Mouse (Mus musculus): ENCODE results near the gene Sirpb1a. TPM values are rescaled to one million over a fixed set of nuclear protein-coding genes. Genes with fewer than 3 reads are reported as not detected.
"Not testable (repeated sequence)": the region's sequence is repeated elsewhere in the genome, so short reads cannot be mapped to it uniquely, and the experiment has no call there.

The Sirpb1a gene
- polyA plus RNA-seq (2016; fragmentation: Nextera tagmentation; extraction: Ambion mirVana): not detected in 2 replicates

DNA sequence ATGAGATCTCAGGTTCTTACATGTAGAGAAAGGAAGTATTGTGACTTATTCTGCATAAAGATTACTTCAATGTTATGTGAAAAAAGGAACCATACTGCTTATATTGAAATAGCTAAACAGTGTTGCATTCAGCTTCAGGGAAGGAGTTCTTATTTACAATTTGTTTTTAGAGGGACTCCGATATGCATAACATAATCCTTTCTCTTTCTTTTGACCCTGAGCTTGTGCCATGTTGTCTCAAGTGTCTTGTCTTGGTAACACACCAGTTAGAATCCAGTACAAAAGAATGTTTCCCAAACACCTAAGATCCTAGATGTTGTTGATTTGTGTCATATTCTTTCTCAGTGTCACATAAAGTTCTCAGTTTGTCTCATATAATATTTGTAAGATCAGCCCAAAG, at the start of gene Sirpb1a:
Sirpb1a (minus strand) TSS at position 74 of the 400 bp plus-strand sequence.
- not testable (repeated sequence) for H3K27ac ChIP-seq; H3K9me3 ChIP-seq; H3K9ac ChIP-seq; H3K4me2 ChIP-seq (replicated peaks); H3K4me3 ChIP-seq; H3K4me1 ChIP-seq; H3K36me3 ChIP-seq; ATAC-seq (ENCODE audit: insufficient number of reproducible peaks, insufficient read depth, low FRiP score, low TSS enrichment); H3K27me3 ChIP-seq
- whole genome bisulfite sequencing: 92% methylated on average over 1 of the region's 1 CpGs

- H3K4me3 ChIP-seq; H3K27ac ChIP-seq; H3K4me2 ChIP-seq (replicated peaks); ATAC-seq (ENCODE audit: insufficient number of reproducible peaks, insufficient read depth, low FRiP score, low TSS enrichment); H3K36me3 ChIP-seq; H3K9ac ChIP-seq; H3K9me3 ChIP-seq; H3K27me3 ChIP-seq; H3K4me1 ChIP-seq: not testable (repeated sequence)
- WGBS: 92% methylated on average over 1 of the region's 2 CpGs
Measured at GRCm38 (mm10) chr3:15474831-15475230, 48.5 kb upstream of the Sirpb1a start.

GRCm38 (mm10) chr3:15470158-15470557, 43.8 kb upstream of the Sirpb1a start:
- not testable (repeated sequence) for H3K4me2 ChIP-seq (replicated peaks); H3K4me3 ChIP-seq; H3K27me3 ChIP-seq; H3K27ac ChIP-seq; H3K9ac ChIP-seq; H3K4me1 ChIP-seq; H3K9me3 ChIP-seq; H3K36me3 ChIP-seq; ATAC-seq (ENCODE audit: insufficient number of reproducible peaks, insufficient read depth, low FRiP score, low TSS enrichment)
- 83% methylated on average over 1 of the region's 3 CpGs for WGBS

DNA sequence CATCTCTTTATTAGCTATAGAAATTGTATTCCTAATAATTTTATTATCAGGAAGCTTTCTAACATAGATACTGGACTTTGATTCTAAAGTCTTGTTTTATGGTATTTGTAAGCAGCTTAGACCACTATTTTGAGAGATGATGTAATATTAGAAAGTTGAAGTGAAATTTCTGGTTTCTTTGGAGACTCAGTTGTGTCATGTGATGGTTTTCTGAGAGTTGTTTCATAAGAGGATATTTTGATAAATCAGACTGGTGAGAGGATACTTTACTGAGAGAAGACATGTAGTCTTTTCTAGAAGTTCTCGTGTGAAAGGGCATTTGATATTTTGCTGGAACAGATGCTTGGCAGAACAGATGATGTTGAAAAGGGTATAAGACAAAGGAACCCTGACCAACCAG, 17.6 kb upstream of the Sirpb1a start:
- H3K4me2 ChIP-seq (replicated peaks); H3K9ac ChIP-seq; H3K27me3 ChIP-seq; H3K4me3 ChIP-seq; H3K4me1 ChIP-seq; H3K27ac ChIP-seq; ATAC-seq (ENCODE audit: insufficient number of reproducible peaks, insufficient read depth, low FRiP score, low TSS enrichment); H3K9me3 ChIP-seq; H3K36me3 ChIP-seq: not testable (repeated sequence)
- 82% methylated on average over 1 of the region's 1 CpGs for WGBS

DNA sequence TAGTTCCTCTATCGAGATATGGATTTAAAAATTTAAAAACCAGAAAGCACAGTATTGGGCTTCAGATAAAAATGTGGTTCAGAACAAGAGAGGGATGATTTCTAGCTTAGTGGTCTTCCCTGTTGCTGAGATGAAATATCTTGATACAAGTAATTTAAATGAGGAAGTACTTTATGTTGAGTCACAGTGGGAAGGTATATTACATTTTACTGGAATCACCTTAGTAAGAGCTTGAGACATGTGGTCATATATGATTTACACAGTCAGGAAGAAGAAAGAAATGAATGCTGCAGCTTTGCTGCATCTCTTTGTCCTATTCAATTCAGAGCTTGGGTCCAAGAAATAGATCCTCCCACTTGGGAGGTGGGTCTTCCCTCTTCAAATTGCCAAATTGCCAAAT, 13.5 kb upstream of the Sirpb1a start:
- WGBS: 64% methylated on average over 1 of the region's 1 CpGs
- ATAC-seq (ENCODE audit: insufficient number of reproducible peaks, insufficient read depth, low FRiP score, low TSS enrichment); H3K27me3 ChIP-seq; H3K9me3 ChIP-seq; H3K4me1 ChIP-seq; H3K4me3 ChIP-seq; H3K4me2 ChIP-seq (replicated peaks); H3K9ac ChIP-seq; H3K27ac ChIP-seq; H3K36me3 ChIP-seq: not testable (repeated sequence)

DNA sequence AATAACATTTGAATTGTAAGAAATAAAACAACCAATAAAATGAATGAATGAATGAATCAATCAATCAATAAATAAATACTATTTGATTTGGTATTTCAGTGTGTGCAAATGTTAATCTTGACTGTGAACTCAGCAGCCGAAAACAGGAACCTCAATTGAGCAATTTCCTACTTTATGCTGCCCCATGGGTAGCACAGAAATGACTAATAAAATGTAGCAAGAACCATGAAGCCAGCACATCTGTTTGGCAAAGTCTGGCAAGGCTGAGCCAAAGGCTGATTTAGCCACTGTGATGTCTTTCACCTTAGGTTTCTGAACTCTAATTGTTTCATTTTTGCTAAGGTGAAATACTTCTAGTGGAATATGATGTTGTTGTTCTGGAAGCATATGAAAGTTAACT, 1.6 kb upstream of the Sirpb1a start:
- Histone ChIP-seq H3K4me2 (replicated peaks) (no peak overlapping the region), H3K27ac (no peak overlapping the region), H3K4me1 (no peaks in the 10 kb centered on the region), H3K27me3 (no peaks in the 10 kb centered on the region), H3K36me3 (no peaks in the 10 kb centered on the region), H3K4me3 (no peak overlapping the region), H3K9me3 (no peaks in the 10 kb centered on the region), H3K9ac (no peak overlapping the region)
- ATAC-seq (ENCODE audit: insufficient number of reproducible peaks, insufficient read depth, low FRiP score, low TSS enrichment): no peak
- 71% methylated on average over 1 of the region's 1 CpGs for WGBS

- H3K36me3 ChIP-seq; ATAC-seq (ENCODE audit: insufficient number of reproducible peaks, insufficient read depth, low FRiP score, low TSS enrichment); H3K9ac ChIP-seq; H3K9me3 ChIP-seq; H3K4me2 ChIP-seq (replicated peaks); H3K4me3 ChIP-seq; H3K4me1 ChIP-seq; H3K27me3 ChIP-seq; H3K27ac ChIP-seq: not testable (repeated sequence)
- 72% methylated on average over 3 of the region's 3 CpGs for WGBS
Measured at GRCm38 (mm10) chr3:15355690-15356089, 70.6 kb downstream of the Sirpb1a start.

DNA sequence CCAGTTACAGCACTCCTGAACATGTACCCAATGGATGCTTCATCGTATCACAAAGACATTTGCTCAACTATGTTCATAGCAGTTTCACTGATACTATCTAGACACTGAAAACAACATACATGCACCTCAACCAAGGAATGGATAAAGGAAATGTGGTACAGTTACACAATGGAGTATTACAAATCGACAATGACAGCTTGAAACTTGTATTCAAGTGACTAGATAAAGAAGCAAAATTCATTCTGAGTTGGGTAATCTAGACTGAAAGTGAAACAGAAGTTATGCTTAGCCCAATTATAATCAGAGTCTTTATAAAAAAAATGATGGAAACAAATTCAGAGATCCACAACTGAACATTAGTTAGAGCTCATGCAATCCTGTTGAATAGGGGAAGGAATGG, 76.0 kb downstream of the Sirpb1a start:
- H3K4me2 ChIP-seq (replicated peaks); H3K27me3 ChIP-seq; H3K4me3 ChIP-seq; H3K4me1 ChIP-seq; H3K36me3 ChIP-seq; H3K9me3 ChIP-seq; H3K27ac ChIP-seq; ATAC-seq (ENCODE audit: insufficient number of reproducible peaks, insufficient read depth, low FRiP score, low TSS enrichment); H3K9ac ChIP-seq: not testable (repeated sequence)
- WGBS: 98% methylated on average over 1 of the region's 2 CpGs

DNA sequence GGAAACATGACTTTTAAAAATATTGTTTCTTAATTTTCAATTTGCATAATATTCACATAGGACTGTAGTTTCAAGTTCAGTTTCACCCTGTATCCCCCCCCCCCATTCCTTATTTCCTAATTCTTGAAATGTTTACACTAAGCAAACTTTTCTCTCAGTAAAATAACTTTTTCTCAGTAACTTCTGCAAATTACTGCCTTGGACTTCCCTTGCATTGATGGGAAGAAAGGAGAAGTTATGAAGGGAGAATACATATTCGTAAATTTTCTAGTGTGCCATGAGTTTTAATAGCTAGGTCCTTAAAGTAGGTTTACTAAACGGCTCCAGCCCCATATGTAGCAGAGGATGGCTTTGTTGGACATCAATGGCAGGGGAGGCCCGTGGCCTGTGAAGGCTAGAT, 80.7 kb downstream of the Sirpb1a start:
- H3K4me2 ChIP-seq (replicated peaks); H3K9ac ChIP-seq; ATAC-seq (ENCODE audit: insufficient number of reproducible peaks, insufficient read depth, low FRiP score, low TSS enrichment); H3K4me3 ChIP-seq; H3K4me1 ChIP-seq; H3K27me3 ChIP-seq; H3K9me3 ChIP-seq; H3K36me3 ChIP-seq; H3K27ac ChIP-seq: not testable (repeated sequence)
- WGBS: 64% methylated on average over 3 of the region's 3 CpGs

DNA sequence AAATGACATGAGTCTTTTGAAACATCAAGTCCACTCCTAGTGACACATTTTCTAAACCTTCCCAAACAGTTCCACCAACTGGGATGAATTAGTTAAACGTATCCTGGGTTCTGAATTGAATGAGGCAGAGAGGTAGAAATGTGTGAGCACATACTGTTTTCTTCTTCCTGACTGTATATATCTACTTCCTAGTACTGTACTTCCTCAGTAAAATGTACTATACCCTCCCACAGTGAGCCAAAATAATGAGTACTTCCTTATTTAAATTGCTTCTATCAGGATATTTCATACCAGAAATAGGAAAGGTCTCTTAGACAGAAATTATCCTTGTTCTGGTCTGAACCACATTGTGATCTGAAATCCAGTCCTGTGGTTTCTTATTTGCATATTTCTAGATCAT, 86.0 kb downstream of the Sirpb1a start:
- Histone ChIP-seq H3K4me3 (no peak overlapping the region), H3K27ac (no peak overlapping the region), H3K9me3 (no peaks in the 10 kb centered on the region), H3K36me3 (no peaks in the 10 kb centered on the region), H3K4me2 (replicated peaks) (no peak overlapping the region), H3K4me1 (no peaks in the 10 kb centered on the region), H3K9ac (no peak overlapping the region), H3K27me3 (no peaks in the 10 kb centered on the region)
- 61% methylated on average over 1 of the region's 1 CpGs for WGBS
- ATAC-seq (ENCODE audit: insufficient number of reproducible peaks, insufficient read depth, low FRiP score, low TSS enrichment): no peak

DNA sequence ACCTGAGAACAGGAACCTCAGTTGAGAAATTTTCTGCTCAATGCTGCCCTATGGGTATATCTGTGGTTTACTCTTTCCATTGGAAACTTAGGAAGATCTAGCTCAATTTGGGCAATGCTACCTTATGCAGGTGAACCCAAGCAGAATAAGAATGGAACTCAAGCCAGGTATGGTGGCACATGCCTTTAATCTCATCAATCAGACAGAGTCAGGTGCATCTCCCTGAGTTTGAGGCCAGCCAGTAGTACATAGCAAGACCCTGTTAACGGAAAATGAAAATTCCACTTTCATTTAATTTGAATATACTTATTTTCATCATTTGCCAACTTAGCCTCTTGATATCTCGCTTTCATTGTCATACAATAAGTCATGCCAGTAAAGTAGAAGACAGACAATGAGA, 92.1 kb downstream of the Sirpb1a start:
- no peaks in the 10 kb centered on the region for H3K27me3 ChIP-seq
- no peaks in the 10 kb centered on the region for H3K9me3 ChIP-seq
- H3K27ac ChIP-seq: no peak overlapping the region
- H3K4me1 ChIP-seq: no peaks in the 10 kb centered on the region
- WGBS: 65% methylated on average over 2 of the region's 2 CpGs
- no peak overlapping the region for H3K4me2 ChIP-seq (replicated peaks)
- no peak for ATAC-seq (ENCODE audit: insufficient number of reproducible peaks, insufficient read depth, low FRiP score, low TSS enrichment)
- H3K36me3 ChIP-seq: no peaks in the 10 kb centered on the region
- H3K4me3 ChIP-seq: no peak overlapping the region
- no peak overlapping the region for H3K9ac ChIP-seq

GRCm38 (mm10) chr3:15332063-15332462, 94.3 kb downstream of the Sirpb1a start, which contains the start of gene Gm9733:
TSS of gene Gm9733 (minus strand) at chr3:15332302.
- Histone ChIP-seq H3K4me1 (no peaks in the 10 kb centered on the region), H3K27ac (no peak within 1 kb of the TSS), H3K36me3 (no peaks in the 10 kb centered on the region), H3K9me3 (no peaks in the 10 kb centered on the region), H3K9ac (no peak within 1 kb of the TSS), H3K27me3 (no peaks in the 10 kb centered on the region), H3K4me3 (no peak within 1 kb of the TSS), H3K4me2 (replicated peaks) (no peak within 1 kb of the TSS)
- WGBS: 84% methylated on average over 3 of the region's 3 CpGs
- no peak for ATAC-seq (ENCODE audit: insufficient number of reproducible peaks, insufficient read depth, low FRiP score, low TSS enrichment)

DNA sequence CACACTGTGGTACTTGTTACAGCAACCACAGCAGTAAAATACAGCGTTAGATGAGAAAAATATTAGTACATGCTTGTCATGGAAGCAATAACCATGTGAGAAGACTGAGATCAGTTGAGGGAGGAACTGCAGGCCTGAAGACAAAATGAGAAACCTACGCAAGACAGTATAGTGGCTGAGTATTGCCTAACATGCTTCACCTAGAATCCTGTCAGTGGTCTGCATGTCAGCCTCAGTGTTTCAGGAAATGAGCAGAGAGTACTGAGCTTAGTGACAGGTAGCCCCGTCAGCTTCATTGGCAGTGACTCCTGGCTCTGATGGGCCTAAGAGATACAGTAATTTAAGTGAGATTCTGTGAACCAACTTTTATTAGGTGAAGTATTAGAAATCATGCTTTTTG, 94.8 kb downstream of the Sirpb1a start:
- no peak for ATAC-seq (ENCODE audit: insufficient number of reproducible peaks, insufficient read depth, low FRiP score, low TSS enrichment)
- Histone ChIP-seq H3K9me3 (no peaks in the 10 kb centered on the region), H3K9ac (no peak overlapping the region), H3K4me2 (replicated peaks) (no peak overlapping the region), H3K36me3 (no peaks in the 10 kb centered on the region), H3K27ac (no peak overlapping the region), H3K27me3 (no peaks in the 10 kb centered on the region), H3K4me3 (no peak overlapping the region), H3K4me1 (no peaks in the 10 kb centered on the region)
- WGBS: 64% methylated on average over 3 of the region's 3 CpGs

All from embryonic facial prominence, embryonic 12.5 days (tissue).